Mouse (Mus musculus) heart, postnatal 4 days (tissue): Measurements from ENCODE around the gene Lsm6. TPM values are rescaled to one million over a fixed set of nuclear protein-coding genes. Genes with fewer than 3 reads are reported as not detected.
"Not testable (repeated sequence)": the region's sequence is repeated elsewhere in the genome, so short reads cannot be mapped to it uniquely, and the experiment has no call there.

ENCODE experiments used
- DNase-seq: peaks from one replicate; pipeline ENCODE4 v3.0.0; 2021
- total RNA-seq, 2 experiments: library from RNA; stranded (reverse); gene quantifications; 2 replicates each; pipeline ENCODE4 v1.2.3; 2021

The Lsm6 gene
- 10 to 100 TPM; 96.5 to 97.7 TPM for total RNA-seq

DNA sequence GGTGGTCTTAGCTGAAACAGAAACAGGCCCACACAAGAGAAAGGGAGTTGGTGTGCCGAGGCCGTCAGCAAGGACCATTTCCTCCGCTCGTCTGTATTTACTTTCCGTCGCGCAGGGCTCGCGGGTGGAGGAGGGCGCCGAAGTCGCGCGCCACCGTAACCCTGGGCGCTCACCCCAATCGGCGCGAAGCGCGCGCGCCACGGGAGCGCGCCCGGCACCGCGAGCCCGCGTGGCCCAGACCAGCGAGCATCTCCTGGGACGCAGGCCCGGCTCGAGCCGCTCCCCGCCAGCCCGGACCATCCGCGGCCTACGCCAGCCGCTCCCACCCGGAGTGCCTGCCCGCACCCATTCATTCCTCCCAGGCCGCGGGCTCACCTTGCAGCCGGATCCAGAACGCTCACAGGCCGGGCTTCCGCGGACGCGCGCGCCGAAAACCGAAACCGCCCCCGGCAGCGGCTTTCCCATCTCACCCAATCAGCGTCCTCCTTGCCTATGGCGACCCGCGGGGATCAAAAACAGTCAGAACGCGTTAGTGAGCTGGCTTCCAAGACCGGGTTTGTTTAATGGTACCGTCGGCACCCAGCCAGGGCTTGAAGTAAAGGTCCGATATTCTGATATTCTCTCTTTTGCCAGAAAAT lies at the start of gene Lsm6:
Lsm6 (minus strand) TSS at position 468 of the 638 bp plus-strand sequence.
- peak; percentile 99 for DNase-seq

DNA sequence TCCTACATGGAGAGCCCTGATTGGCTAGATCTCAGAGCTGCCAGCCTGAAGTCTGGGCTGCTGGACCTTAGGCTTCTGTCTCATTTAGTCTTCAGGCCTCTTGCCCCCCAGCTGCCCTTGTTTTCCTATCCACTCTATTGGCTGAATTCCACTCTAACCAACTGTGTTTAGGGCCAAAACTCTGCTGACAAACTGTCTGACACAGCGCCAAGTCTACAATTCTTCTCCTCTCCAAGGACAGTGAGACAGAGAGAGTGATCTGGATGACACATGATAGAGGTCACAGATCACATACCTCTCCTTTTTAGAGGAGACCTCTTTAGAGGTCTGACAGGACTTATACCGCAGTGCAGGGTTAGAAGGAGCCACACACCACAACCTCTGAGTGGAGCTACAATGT lies 46.1 kb upstream of the Lsm6 start:
- no peak for DNase-seq

DNA sequence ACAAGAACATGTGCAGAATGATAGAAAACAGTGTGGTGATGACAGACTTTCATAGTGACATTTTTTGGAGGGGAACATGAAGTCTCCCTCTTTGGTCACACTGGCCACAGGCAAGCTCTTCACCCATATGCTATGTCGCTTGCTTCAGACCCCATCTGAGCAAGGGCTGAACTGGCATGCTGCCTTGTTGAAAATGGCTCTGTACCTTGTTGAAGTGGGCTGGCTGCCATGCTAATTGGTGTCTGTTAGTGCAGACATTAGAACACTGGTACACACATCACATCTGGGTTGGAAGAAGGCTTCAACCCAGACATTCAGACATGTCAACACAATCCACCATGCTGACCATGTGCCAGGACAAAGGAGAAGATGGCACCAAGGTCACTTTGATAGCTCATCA lies 42.1 kb upstream of the Lsm6 start:
- DNase-seq: peak; percentile 27

DNA sequence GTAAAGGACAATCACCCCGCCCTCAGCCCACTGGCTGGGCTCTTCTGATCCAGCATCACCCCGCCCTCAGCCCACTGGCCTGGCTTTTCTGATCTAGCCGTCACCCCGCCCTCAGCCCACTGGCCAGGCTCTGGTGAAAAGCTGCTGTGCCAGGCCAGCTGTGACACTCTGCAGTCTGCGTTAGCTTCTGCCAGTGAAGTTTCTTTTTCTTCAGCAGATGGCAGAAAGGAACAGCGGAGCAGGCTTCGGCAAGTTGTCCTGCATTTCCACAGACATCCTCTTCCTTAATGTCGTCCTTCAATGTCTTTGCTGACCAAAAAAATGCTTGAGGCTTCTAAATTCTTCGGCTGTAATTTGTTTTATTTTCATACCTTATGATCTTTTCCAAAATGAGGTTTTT lies 41.1 kb upstream of the Lsm6 start:
- no peak for DNase-seq

DNA sequence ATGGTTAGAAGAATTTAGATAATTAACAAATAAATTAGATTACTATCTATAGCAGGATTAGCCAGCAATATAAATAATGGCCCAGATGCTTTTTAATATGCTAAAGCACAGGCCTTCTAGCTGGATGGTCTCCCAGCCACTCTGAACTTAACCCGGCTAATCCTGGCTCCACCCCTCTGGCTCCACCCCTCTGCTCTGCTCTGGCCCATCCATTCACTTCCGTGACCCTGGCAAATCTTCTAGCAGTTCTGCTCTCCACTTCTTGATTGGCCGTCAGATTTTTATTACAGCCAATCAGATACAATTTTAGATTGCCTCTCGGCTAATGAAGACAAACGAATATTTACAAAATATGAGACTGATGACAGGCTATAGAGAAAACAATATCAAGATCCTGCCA lies 39.8 kb upstream of the Lsm6 start:
- no peak for DNase-seq

DNA sequence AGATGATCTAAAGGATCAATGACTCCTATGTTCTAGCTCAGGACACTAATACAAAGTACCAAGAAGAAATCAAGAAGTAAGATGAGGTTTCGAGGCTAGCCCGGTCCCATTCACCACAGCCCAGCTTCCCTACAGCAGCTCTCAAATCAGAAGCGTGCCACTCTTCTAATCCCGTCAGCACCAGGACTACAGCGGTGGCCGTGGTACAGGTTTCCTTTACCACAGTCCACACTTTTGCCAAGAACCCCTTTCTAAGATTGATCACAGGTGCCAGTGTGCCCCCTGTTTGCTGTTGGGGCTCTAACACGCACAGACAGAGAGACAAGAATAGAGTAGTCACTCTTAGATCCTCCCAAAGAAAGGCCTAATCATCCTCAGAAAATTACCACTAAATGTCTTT lies 36.5 kb upstream of the Lsm6 start:
- no peak for DNase-seq

DNA sequence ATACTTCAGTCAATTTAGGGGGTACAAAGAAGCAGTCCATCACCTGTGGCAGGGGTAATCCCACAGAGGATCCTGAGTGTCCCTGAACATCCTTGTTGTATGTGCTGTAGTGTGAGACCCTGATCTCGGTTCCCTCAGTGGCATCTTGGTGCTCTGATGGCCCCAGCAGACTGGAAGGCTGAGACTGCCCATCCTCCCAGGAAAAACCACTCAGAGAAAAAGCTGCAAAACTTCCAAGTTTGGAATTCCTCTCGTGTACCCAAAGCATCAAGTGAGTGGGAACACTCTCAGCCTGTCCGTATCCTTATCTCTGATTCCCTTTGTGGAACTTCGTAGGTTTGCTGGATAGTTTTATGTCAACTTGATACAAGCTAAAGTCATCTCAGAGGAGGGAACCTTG lies 31.3 kb upstream of the Lsm6 start:
- no peak for DNase-seq

DNA sequence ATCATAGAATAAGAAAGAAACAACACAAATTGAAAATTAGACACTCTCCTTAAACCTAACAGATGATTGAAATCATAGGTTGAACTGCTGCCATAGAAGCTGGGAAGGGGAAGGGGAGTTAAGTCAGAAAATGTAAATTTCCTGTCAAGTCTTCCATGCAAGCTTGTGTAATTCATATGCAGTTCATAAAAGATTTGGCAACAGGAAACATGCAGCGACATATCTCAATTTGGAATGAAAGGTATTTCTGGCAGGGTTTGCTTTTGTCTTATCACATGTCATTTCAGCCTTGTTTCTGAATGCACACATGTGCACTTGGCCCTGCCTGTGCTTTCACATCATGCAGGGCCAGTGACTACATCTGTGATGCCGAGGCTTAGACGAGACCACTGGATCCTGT lies 26.3 kb upstream of the Lsm6 start:
- no peak for DNase-seq

DNA sequence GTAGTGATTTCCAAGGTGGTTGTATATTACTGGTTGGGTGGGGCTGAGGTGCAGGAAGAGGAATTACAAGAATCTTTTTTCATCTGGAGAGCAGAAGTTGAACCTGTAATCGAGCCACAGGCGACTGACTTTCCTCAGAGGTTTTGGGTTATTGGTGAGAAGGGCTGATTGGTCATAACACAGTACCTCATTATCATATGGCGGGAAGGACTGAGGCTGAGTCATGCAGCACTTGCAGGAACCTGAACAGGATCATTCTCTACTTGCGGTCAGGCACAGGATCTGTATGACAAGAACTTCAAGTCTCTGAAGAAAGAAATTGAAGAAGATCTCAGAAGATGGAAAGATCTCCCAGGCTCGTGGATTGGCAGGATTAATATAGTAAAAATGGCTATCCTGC lies 23.6 kb upstream of the Lsm6 start:
- DNase-seq: no peak

- no peak for DNase-seq
Measured at GRCm38 (mm10) chr8:78838656-78839413, 17.9 kb upstream of the Lsm6 start.

DNA sequence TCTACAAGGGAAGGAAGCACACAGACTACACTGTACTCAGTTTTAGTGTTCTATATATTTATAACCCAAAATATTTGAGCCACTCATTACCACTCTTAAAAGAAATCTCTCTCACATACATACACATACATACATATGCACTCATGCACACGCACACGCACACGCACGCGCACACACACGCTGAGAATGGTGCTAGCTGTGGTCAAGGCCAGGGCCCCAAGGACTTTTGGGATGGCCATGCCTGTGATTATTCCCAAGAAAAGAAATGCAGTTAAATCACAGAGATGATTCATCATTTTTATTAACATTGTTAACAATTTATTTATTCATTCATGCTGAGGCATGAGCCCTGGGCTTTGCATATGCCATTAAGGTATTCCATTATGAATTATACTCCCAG lies 15.2 kb upstream of the Lsm6 start:
- DNase-seq: no peak

DNA sequence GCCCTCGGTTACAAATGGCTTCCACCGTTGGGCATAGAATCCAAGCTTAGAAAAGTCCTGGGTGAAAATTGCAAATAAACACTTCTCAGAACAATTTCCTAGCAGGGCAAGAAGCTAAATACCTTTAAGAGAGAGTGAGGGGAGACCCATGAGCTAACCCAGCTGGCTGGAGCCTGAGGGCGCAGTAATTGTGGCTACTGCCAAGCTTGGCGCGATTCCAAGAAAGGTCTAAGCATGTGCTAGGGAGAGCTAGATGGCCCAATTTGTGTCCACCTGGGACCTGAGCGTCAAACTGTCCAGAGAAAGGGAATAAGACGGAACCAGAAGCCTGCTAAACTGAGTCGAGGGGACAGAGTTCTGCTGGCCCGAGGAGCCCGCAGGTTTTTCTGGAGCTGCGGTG lies 7.5 kb upstream of the Lsm6 start:
- peak; percentile 27 for DNase-seq

- DNase-seq: no peak
Measured at GRCm38 (mm10) chr8:78824515-78824914, 3.6 kb upstream of the Lsm6 start.

DNA sequence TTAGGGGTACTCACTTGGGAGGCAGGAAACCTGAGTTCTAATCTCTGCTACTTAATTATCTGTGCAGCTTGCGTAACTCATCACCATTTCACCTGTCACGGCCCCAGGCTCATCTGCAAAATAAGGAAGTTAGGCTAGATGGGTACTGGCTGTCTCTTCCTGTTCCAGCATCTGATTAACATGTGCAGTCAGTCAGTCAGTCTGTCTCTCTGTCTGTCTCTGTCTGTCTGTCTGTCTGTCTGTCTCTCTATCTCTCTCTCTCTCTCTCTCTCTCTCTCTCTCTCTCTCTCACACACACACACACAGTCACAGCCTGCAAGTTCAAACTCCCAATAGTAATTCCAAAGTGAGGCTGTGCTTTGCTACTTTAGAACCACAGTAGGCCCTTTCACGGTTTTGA lies 967 bp downstream of the Lsm6 start:
- not testable (repeated sequence) for DNase-seq

DNA sequence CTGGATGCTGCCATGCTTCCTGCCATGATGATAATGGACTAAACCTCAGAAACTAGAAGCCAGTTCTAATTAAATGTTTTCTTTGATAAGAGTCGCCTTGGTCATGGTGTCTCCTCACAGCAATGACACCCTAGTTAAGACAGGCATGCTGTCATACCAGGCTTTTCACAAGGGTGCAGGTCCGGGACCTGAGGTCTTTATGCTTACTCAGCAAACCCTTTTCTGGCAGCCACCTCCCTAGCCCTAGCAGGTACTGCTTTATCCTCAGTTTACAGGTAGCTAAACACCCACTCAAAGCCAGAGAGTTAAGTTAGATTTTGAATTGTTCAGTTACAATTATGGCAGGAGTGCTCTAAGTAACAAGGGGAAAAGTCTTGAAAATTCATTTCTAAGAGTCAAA lies 6.2 kb downstream of the Lsm6 start:
- DNase-seq: no peak

DNA sequence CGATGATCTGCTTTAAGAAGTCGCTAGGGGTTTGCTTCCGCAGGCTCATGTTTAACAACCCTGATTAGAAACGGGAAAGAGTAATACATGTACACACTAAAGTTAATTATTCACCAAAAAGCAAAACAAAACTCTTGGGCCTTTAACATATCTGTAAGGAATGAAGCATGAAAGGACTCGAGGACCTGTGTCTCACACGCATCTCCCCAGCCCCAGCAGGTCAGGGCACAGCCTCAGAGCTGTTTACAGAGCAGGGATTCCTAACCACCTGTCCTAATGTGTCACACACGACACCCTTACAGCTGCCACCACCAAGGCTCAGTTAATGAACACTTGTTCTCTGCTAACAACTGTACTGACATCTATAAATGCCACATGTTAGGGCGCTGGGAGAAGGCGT lies 7.9 kb downstream of the Lsm6 start:
- DNase-seq: no peak

GRCm38 (mm10) chr8:78812446-78812845 lies 8.5 kb downstream of the Lsm6 start:
- no peak for DNase-seq

GRCm38 (mm10) chr8:78811748-78812147 lies 9.2 kb downstream of the Lsm6 start:
- DNase-seq: no peak

DNA sequence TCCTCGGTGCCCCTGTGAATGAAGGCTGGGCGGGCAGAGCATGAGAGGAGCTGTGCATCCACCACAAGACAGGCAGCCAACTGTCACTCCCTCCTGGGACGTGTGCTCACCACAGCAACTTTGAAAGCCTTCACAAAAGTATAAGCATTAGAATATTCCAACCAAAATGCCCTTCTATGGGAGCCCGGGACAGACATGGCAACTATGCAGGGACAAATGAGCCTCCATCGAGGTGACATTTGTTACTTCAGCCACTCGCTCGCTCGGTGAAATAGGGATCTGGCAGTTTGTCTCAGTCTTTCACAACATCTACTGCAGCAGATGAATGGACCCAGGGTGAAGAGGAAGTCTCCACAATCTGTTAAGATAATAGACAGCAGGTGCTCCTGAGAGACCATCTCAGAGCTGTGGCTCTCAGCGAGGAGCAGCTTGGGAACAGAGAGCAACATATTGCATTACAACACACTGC lies 10.7 kb downstream of the Lsm6 start:
- no peak for DNase-seq

- DNase-seq: no peak
Measured at GRCm38 (mm10) chr8:78809454-78810206, 11.3 kb downstream of the Lsm6 start.

DNA sequence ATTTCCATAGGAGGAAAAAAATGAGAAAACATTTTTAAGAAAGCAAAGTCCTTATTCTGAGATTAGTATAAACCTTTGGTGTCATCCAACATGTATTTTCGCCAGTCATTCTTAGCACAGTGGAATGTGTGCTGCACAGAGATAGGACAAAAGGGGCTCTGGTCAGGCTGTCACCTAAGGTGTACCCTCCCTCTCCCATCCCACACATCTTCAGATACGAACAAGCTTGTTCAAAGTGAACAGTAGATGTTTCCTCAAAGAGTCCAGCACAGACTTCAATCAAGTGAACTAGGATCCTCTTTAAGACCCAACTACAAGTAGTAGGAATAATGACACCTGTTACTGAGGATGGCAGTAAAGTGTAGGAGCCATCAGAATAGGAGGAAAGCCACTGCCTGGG lies 12.1 kb downstream of the Lsm6 start:
- DNase-seq: no peak

- DNase-seq: no peak
Measured at GRCm38 (mm10) chr8:78808439-78808838, 12.5 kb downstream of the Lsm6 start.

DNA sequence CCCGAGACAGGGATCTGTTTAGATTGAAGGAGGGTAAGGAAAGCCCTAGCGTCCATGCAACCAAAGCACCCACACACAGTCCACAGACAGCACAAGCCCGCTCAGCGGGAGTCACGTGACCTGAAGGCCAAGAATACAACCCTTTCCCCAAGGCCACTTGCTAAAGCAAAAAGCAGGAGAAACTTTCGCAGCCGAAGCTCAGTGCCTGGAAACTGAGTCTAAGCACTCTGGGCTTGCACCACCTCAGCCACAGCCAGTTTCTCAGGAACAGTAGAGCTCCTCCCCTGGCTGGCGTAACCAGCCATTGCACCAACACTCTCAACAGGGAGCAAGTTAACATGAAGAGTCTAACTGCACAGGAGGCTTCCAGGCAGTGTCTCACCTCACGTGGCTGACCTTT lies 13.7 kb downstream of the Lsm6 start:
- DNase-seq: no peak

DNA sequence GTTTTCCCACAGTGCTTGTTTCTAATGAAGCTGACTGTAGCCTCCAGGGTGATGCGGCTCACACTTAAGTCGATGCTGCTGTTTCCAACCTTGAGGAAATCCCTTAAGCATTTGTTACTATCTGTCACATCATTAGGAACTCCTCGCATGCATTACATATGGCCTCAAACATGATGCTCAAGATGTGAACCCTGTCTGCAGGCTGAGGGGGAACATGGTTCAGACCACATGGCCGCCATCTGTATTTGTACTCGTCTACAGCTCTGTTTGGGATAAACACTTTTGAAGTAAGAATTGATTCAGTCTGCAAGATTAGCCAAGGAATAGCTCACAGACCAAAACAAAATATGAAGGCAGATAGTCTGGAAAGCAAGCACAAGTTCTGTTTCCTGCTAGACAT lies 14.9 kb downstream of the Lsm6 start:
- no peak for DNase-seq
